Mouse (Mus musculus) embryonic facial prominence, embryonic 14.5 days (tissue): ENCODE data around the gene Trim33. TPM values are rescaled to one million over a fixed set of nuclear protein-coding genes. Genes with fewer than 3 reads are reported as not detected.

Experiments
- ATAC-seq: fragments of 200-750 bp; cut with Nextera tagmentation; 2 replicates; pipeline ENCODE4 v1.8.0; 2017; ENCODE audit warnings: low read depth, moderate number of reproducible peaks, moderate TSS enrichment
- DNase-seq: peaks from one replicate; pipeline ENCODE4 v3.0.0-alpha.2; 2015; ENCODE audit warnings: low spot score
- H3K27ac ChIP-seq: fragments of 300-500 bp; sonication (generic); replicated peaks from 2 replicates; pipeline ENCODE4 v1.5.1; 2014; ENCODE audit warnings: low read depth, mild to moderate bottlenecking, low read length, moderate library complexity
- H3K27me3 ChIP-seq: fragments of 300-500 bp; sonication (generic); replicated peaks from 2 replicates; pipeline ENCODE4 v1.6.1; 2014; ENCODE audit warnings: low read length; ENCODE audit not compliant: control insufficient read depth, insufficient read depth
- H3K36me3 ChIP-seq: fragments of 300-500 bp; sonication (generic); 2 replicates; pipeline ENCODE4 v1.6.1; 2014; ENCODE audit warnings: low read length, mixed read lengths; ENCODE audit not compliant: control insufficient read depth, insufficient read depth
- H3K4me1 ChIP-seq: fragments of 300-500 bp; sonication (generic); 2 replicates; pipeline ENCODE4 v1.6.1; 2014; ENCODE audit warnings: antibody characterized with exemption, low read length; ENCODE audit not compliant: control insufficient read depth, insufficient read depth
- H3K4me2 ChIP-seq: fragments of 300-500 bp; sonication (generic); 2 replicates; pipeline ENCODE4 v1.6.1; 2014; ENCODE audit warnings: low read depth, mild to moderate bottlenecking, low read length, moderate library complexity, mixed read lengths
- H3K4me3 ChIP-seq: fragments of 300-500 bp; sonication (generic); 2 replicates; pipeline ENCODE4 v1.5.1; 2014; ENCODE audit warnings: low read depth, mild to moderate bottlenecking, low read length
- H3K9ac ChIP-seq: fragments of 300-500 bp; sonication (generic); 2 replicates; pipeline ENCODE4 v1.6.1; 2014; ENCODE audit warnings: low read depth, mild to moderate bottlenecking, low read length, moderate library complexity, mixed read lengths
- H3K9me3 ChIP-seq: fragments of 300-500 bp; sonication (generic); 2 replicates; pipeline ENCODE4 v1.6.1; 2016; ENCODE audit warnings: low read length; ENCODE audit not compliant: control insufficient read depth
- WGBS: fragments of 180-500 bp; shearing (Covaris S2); extraction: QIAGEN DNeasy Blood & Tissue Kit; methylation state at CpG from one replicate; pipeline ENCODE4 v1.1.7; 2014; 5-methylcytosine and 5-hydroxymethylcytosine counted together
- polyA plus RNA-seq: library from polyadenylated mRNA; unstranded; fragments of >200 nt; fragmentation: Nextera tagmentation; extraction: Ambion mirVana; gene quantifications from 2 replicates; pipeline ENCODE4 v1.2.1, GENCODE M21; 2014

The Trim33 gene
- 16.1 and 17.3 TPM in 2 replicates for polyA plus RNA-seq

- H3K4me1 ChIP-seq, result peaks cover 14% of the 10 kb centered on the region
- 0 out of 2 replicates have a peak, but pooled peaks cover 11% of the 10 kb centered on the region for H3K36me3 ChIP-seq
- no peaks in the 10 kb centered on the region for H3K9me3 ChIP-seq
- peak within 1 kb of the TSS; percentile 78 for H3K4me2 ChIP-seq
- peak within 1 kb of the TSS; percentile 96 for H3K27ac ChIP-seq
- DNase-seq (peak; percentile 96), ATAC-seq (peak; percentile 89)
- H3K27me3 ChIP-seq, result no peaks in the 10 kb centered on the region
- H3K4me3 ChIP-seq, result peak within 1 kb of the TSS; percentile 99
- under 1% methylated on average over 49 of the region's 136 CpGs for WGBS
- peak within 1 kb of the TSS; percentile 99 for H3K9ac ChIP-seq
These were observed at the start of gene Trim33 for GRCm38 (mm10) chr3:103279182-103280149. Gene Trim33, plus strand, starts transcription at chr3:103279293.

GRCm38 (mm10) chr3:103232398-103232797 is 46.7 kb upstream of the Trim33 start:
- peaks cover 10% of the 10 kb centered on the region; the same call in 1 of the 2 replicates for H3K9me3 ChIP-seq
- no peaks in the 10 kb centered on the region for H3K4me1 ChIP-seq
- H3K27ac ChIP-seq, result no peak overlapping the region
- ATAC-seq (no peak), DNase-seq (no peak)
- no peaks in the 10 kb centered on the region for H3K27me3 ChIP-seq
- H3K36me3 ChIP-seq, result no peaks in the 10 kb centered on the region
- H3K4me2 ChIP-seq, result no peak overlapping the region
- H3K4me3 ChIP-seq, result no peak overlapping the region
- no peak overlapping the region for H3K9ac ChIP-seq
- 70% methylated on average over 4 of the region's 4 CpGs for WGBS

- DNase-seq (no peak), ATAC-seq (no peak)
- Histone ChIP-seq H3K27ac (no peak overlapping the region), H3K36me3 (no peaks in the 10 kb centered on the region), H3K4me3 (no peak overlapping the region), H3K4me2 (no peak overlapping the region), H3K9ac (no peak overlapping the region), H3K9me3 (no peaks in the 10 kb centered on the region), H3K4me1 (no peaks in the 10 kb centered on the region), H3K27me3 (no peaks in the 10 kb centered on the region)
- 88% methylated on average over 2 of the region's 2 CpGs for WGBS
These were observed 37.6 kb upstream of the Trim33 start for GRCm38 (mm10) chr3:103241524-103241923.

- Histone ChIP-seq H3K9me3 (no peaks in the 10 kb centered on the region), H3K4me1 (no peaks in the 10 kb centered on the region), H3K27ac (no peak overlapping the region), H3K4me2 (no peak overlapping the region), H3K27me3 (no peaks in the 10 kb centered on the region), H3K9ac (no peak overlapping the region), H3K36me3 (no peaks in the 10 kb centered on the region), H3K4me3 (no peak overlapping the region)
- WGBS, result 90% methylated on average over 3 of the region's 3 CpGs
- no peak for ATAC-seq
- DNase-seq, result no peak
These were observed 36.9 kb upstream of the Trim33 start for GRCm38 (mm10) chr3:103242156-103242555.

GRCm38 (mm10) chr3:103243491-103243890 is 35.6 kb upstream of the Trim33 start:
- ATAC-seq (no peak), DNase-seq (no peak)
- Histone ChIP-seq H3K4me1 (no peaks in the 10 kb centered on the region), H3K4me3 (no peak overlapping the region), H3K27me3 (no peaks in the 10 kb centered on the region), H3K36me3 (no peaks in the 10 kb centered on the region), H3K27ac (no peak overlapping the region), H3K9me3 (no peaks in the 10 kb centered on the region), H3K9ac (no peak overlapping the region), H3K4me2 (no peak overlapping the region)
- WGBS, result 71% methylated on average over 2 of the region's 2 CpGs

GRCm38 (mm10) chr3:103246627-103247260 is 32.3 kb upstream of the Trim33 start:
- WGBS, result 77% methylated on average over 17 of the region's 17 CpGs
- ATAC-seq (no peak), DNase-seq (no peak)
- H3K4me2 ChIP-seq, result no peak overlapping the region
- no peaks in the 10 kb centered on the region for H3K9me3 ChIP-seq
- H3K27me3 ChIP-seq, result no peaks in the 10 kb centered on the region
- no peak overlapping the region for H3K9ac ChIP-seq
- no peaks in the 10 kb centered on the region for H3K36me3 ChIP-seq
- H3K4me3 ChIP-seq, result no peak overlapping the region
- H3K4me1 ChIP-seq, result no peaks in the 10 kb centered on the region
- H3K27ac ChIP-seq, result no peak overlapping the region

- no peak overlapping the region for H3K27ac ChIP-seq
- H3K9me3 ChIP-seq, result no peaks in the 10 kb centered on the region
- ATAC-seq, result no peak
- H3K36me3 ChIP-seq, result no peaks in the 10 kb centered on the region
- H3K4me1 ChIP-seq, result no peaks in the 10 kb centered on the region
- no peak overlapping the region for H3K9ac ChIP-seq
- 49% methylated on average over 10 of the region's 10 CpGs for WGBS
- DNase-seq, result no peak
- H3K27me3 ChIP-seq, result no peaks in the 10 kb centered on the region
- no peak overlapping the region for H3K4me3 ChIP-seq
- H3K4me2 ChIP-seq, result no peak overlapping the region
These were observed 22.8 kb upstream of the Trim33 start for GRCm38 (mm10) chr3:103256089-103256819.

DNA sequence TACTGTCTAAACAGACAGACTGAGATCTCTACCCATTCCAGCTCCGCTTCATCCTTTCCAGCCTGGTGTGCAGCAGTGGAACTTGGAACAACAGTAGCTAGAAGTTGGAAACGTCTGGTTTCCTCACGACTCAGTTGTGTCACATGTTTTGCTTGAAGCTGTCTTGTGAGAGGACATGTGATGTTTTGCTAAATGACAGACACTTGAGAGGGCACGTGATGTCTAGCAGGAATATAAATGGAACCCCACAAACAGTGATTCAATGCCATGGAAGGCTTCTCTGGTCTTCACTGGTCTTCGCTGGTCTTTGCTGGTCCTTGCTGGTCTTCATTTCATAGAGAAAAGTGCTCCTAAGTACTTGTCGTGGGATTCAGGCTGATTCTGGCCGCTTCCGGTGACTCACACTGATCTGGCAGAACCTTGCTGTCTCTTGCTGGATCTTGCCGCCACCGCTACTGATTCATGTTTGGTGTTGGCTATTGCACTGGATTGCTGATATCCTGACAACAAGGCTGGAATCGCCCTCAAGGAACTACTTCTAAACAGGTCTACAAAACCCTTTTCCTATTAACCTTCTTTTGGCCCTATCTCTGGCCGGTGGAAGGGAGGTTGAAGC is 16.2 kb upstream of the Trim33 start:
- no peak overlapping the region for H3K9ac ChIP-seq
- H3K9me3 ChIP-seq, result no peaks in the 10 kb centered on the region
- 88% methylated on average over 12 of the region's 12 CpGs for WGBS
- no peak overlapping the region for H3K4me2 ChIP-seq
- H3K4me3 ChIP-seq, result no peak overlapping the region
- H3K4me1 ChIP-seq, result no peaks in the 10 kb centered on the region
- DNase-seq, result no peak
- no peaks in the 10 kb centered on the region for H3K27me3 ChIP-seq
- H3K27ac ChIP-seq, result no peak overlapping the region
- H3K36me3 ChIP-seq, result no peaks in the 10 kb centered on the region
- ATAC-seq, result no peak
